Mouse (Mus musculus) heart, postnatal 0 days (tissue): ENCODE data around the gene Chst5.

ENCODE experiments used
- CTCF ChIP-seq: IDR thresholded peaks from 2 replicates; pipeline ENCODE4 v1.5.1; 2016; ENCODE audit warnings: antibody characterized with exemption, control low read depth, low read depth
- EP300 ChIP-seq: IDR thresholded peaks from 2 replicates; pipeline ENCODE4 v1.6.1; 2016; ENCODE audit warnings: antibody characterized with exemption, low read depth

GRCm38 (mm10) chr8:111950846-111951245 is 40.6 kb upstream of the Chst5 start:
- TF ChIP-seq CTCF (no peak), EP300 (no peak)
